ENCODE assay signal across 8 mouse cellular contexts in the genomic region with DNA sequence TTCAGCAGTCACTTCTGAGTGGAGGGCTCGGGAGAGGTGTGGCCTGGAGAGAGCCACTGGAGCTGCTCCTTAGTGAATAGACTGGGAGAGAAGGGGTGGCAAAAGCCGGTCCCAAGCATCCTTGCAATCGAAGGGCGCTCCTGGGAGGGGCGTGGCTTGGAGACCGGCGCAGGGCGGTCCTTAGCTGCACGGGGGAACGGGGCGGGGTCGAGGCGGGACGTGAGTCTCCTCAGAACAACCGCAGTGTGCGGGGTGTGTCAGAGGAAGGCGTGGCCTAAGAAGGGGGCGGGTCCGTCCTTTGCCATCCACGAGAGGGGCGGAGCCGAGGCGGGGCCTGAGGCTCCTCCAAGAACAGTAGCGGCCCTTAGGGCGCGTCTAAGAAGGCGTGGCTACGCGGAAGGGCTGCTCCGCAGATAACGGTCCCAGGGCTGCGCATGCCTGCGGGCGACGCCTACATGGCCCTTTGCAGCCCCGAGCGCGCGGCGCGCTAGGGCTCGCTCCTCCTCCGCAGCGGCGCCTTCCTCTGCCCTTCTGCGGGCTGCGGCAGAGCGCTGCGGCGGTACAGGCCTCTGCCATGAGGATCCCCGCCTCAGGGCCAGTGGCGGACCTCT. TPM values are rescaled to one million over a fixed set of nuclear protein-coding genes. Genes with fewer than 3 reads are reported as not detected.
DNase-seq lines count a peak whose midpoint lies in the region; ATAC-seq and TF ChIP-seq lines count a peak whose summit lies in the region.

No protein-coding gene starts in this region.

- H3K4me3 ChIP-seq in hindbrain, embryonic 14.5 days (replicated peaks; ENCODE audit: low read length) = peak overlapping the region; percentile 87

- no peaks in the 10 kb centered on the region for H3K9me3 ChIP-seq in hindbrain, embryonic 14.5 days (ENCODE audit: control insufficient read depth, low read length)

- WGBS in hindbrain, embryonic 14.5 days = 0% methylated on average over 47 of the region's 52 CpGs

- peak; percentile 96 for ATAC-seq in Patski
- peak; percentile 98 for ATAC-seq in hindbrain, embryonic 14.5 days (ENCODE audit: low FRiP score)

- TF ChIP-seq CTCF in Patski (IDR thresholded peaks at IDR 0.05) = no peak

- H3K27ac ChIP-seq in hindbrain, embryonic 14.5 days = peak overlapping the region; percentile 91

- peak; percentile 94 for DNase-seq in Patski (ENCODE audit: low read depth, low spot score)
- peak; percentile 98 to 100 for DNase-seq in cerebellum, postnatal 14 days
- DNase-seq in frontal cortex, postnatal 25 days (ENCODE audit: low spot score in 2 of 2) = peak; percentile 93 to 96
- DNase-seq in hindbrain, embryonic 14.5 days (ENCODE audit: low spot score) = peak; percentile 94
- peak; percentile 99 for DNase-seq in layer of hippocampus, postnatal 36 days
- DNase-seq in lung, postnatal 36 days = peak; percentile 100
- DNase-seq in retina, postnatal 7 days (ENCODE audit: low read depth, low spot score) = peak; percentile 96
- peak; percentile 82 for DNase-seq in urinary bladder, adult 2 months (ENCODE audit: low spot score)

- in situ Hi-C loops in Patski (cut with MboI; ENCODE audit: low pct_unique_long_range_greater_than_20kb) = no loop called here

- peak overlapping the region; percentile 77 for H3K4me2 ChIP-seq in hindbrain, embryonic 14.5 days (replicated peaks)

- peaks cover 24% of the 10 kb centered on the region for H3K4me1 ChIP-seq in hindbrain, embryonic 14.5 days (replicated peaks; ENCODE audit: control insufficient read depth, insufficient read depth, low read length)

- no peaks in the 10 kb centered on the region for H3K27me3 ChIP-seq in Patski
- H3K27me3 ChIP-seq in hindbrain, embryonic 14.5 days (ENCODE audit: control insufficient read depth, insufficient read depth, low read length) = no peaks in the 10 kb centered on the region

- CTCF ChIA-PET in Patski (lab: Charles Lee) = no interaction called here

- peak overlapping the region; percentile 92 for H3K9ac ChIP-seq in hindbrain, embryonic 14.5 days

- POLR2A ChIA-PET in Patski (lab: Charles Lee) = interaction anchor here (0.6 kb wide), 1 partner anchor 391 kb away, joined by 3 read pairs; no protein-coding TSS in a partner anchor

- 0 out of 2 replicates have a peak, but pooled peaks cover 4% of the 10 kb centered on the region for H3K36me3 ChIP-seq in hindbrain, embryonic 14.5 days (replicated peaks; ENCODE audit: control insufficient read depth, insufficient read depth)

RNA-seq across cellular contexts. Expression of gene Sacs, which starts 34.4 kb away (rescaled TPM):
- polyA plus RNA-seq in Patski (2021) = 5.7 TPM
- polyA plus RNA-seq in hindbrain, embryonic 14.5 days (2014; fragmentation: Nextera tagmentation; extraction: Ambion mirVana) = 11.7 and 12.6 TPM in 2 replicates
- total RNA-seq in layer of hippocampus, postnatal 36 days (2021) = 10 to 100 TPM; 58.3 to 59.1 TPM
- 5.9 and 6.9 TPM in 2 replicates for polyA plus RNA-seq in urinary bladder, adult 2 months (2012; rRNA removed)

Comparison
In these comparisons a context has a peak if more than half of its experiments do, and no peak if none do; other contexts are left out.
1. Peak in every context shown above with its lines: DNase-seq, ATAC-seq, H3K4me3 ChIP-seq and H3K27ac ChIP-seq.